Mouse (Mus musculus) ES-E14 (cell line): ENCODE results near the gene AB124611.

Source experiments
- HCFC1 ChIP-seq: IDR thresholded peaks from 2 replicates; pipeline ENCODE4 v1.6.1; 2012; ENCODE audit warnings: low read length, inconsistent platforms, borderline replicate concordance; ENCODE audit not compliant: insufficient read depth
- ZC3H11A ChIP-seq: IDR thresholded peaks from 2 replicates; pipeline ENCODE4 v1.6.1; 2012; ENCODE audit warnings: low read depth, mild to moderate bottlenecking, inconsistent platforms, low read length, borderline replicate concordance
- ZNF384 ChIP-seq: IDR thresholded peaks from 2 replicates; pipeline ENCODE4 v1.6.1; 2012; ENCODE audit warnings: low read depth, low read length, inconsistent platforms

DNA sequence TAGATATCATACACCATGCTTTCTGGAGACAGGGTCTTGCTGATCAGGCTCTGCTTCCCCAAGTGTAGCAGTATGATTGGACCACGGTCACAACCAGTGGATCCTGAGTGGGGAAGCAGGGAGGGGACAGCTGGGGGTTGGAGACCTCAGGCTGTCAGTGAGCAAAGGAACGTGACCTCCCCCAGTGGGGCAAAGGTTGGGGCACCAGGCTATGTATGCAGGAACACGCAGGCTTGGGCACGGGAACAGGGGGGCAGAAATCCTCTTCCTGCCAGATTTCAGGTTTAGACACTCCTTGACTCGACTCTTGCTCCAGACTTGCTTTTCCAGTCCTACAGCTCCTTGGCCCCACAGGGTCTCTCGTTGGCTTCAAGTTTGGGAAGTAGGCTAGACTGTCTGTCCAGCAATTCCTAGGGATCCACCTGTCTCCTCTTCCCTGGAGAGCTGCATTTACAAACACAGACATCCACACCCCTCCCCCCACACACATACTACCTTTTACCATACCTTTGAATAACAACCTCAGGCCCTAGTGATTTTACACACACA, 8.0 kb upstream of the AB124611 start:
- TF ChIP-seq ZC3H11A (no peak), HCFC1 (no peak), ZNF384 (no peak)
